Mouse (Mus musculus): ENCODE measurements at regions not wholly inside any gene's neighbourhood (a gene's known extent, or its start where the extent isn't known, plus 50 kb on each side); places are given as distances from the start of the nearest gene placed in this dataset.

- Histone ChIP-seq H3K4me2 (ENCODE audit: low read length) (no peak overlapping the region), H3K4me3 (replicated peaks; ENCODE audit: low read length) (no peak overlapping the region), H3K4me1 (replicated peaks; ENCODE audit: control insufficient read depth, insufficient read depth, low read length) (no peaks in the 10 kb centered on the region), H3K27ac (ENCODE audit: low read length) (no peak overlapping the region), H3K9ac (replicated peaks; ENCODE audit: low read depth, low read length) (no peak overlapping the region), H3K27me3 (replicated peaks; ENCODE audit: control insufficient read depth, insufficient read depth, low read length) (no peaks in the 10 kb centered on the region), H3K9me3 (ENCODE audit: control insufficient read depth, low read length) (no peaks in the 10 kb centered on the region), H3K36me3 (ENCODE audit: control insufficient read depth, insufficient read depth) (no peaks in the 10 kb centered on the region)
- ATAC-seq: no peak
- WGBS: 92% methylated on average over 6 of the region's 6 CpGs
Observed at GRCm38 (mm10) chr12:30510861-30511260, 73.4 kb upstream of the Tmem18 start.

GRCm38 (mm10) chr12:30483370-30483769, 100.9 kb upstream of the Tmem18 start:
- Histone ChIP-seq H3K27me3 (replicated peaks; ENCODE audit: control insufficient read depth, insufficient read depth, low read length) (no peaks in the 10 kb centered on the region), H3K9ac (replicated peaks; ENCODE audit: low read depth, low read length) (no peak overlapping the region), H3K9me3 (ENCODE audit: control insufficient read depth, low read length) (no peaks in the 10 kb centered on the region), H3K4me2 (ENCODE audit: low read length) (no peak overlapping the region), H3K4me1 (replicated peaks; ENCODE audit: control insufficient read depth, insufficient read depth, low read length) (peaks cover 2% of the 10 kb centered on the region; the same call in 1 of the 2 replicates), H3K36me3 (ENCODE audit: control insufficient read depth, insufficient read depth) (no peaks in the 10 kb centered on the region), H3K4me3 (replicated peaks; ENCODE audit: low read length) (no peak overlapping the region), H3K27ac (ENCODE audit: low read length) (no peak overlapping the region)
- WGBS: 41% methylated on average over 5 of the region's 5 CpGs
- ATAC-seq: peak; percentile 79

GRCm38 (mm10) chr12:30473473-30473815, 100.3 kb upstream of the Sntg2 start:
- 64% methylated on average over 4 of the region's 4 CpGs for WGBS
- H3K27ac ChIP-seq (ENCODE audit: low read length): no peak overlapping the region

GRCm38 (mm10) chr12:30472743-30473472, 99.7 kb upstream of the Sntg2 start:
- WGBS: 75% methylated on average over 10 of the region's 10 CpGs
- no peak overlapping the region for H3K4me3 ChIP-seq (replicated peaks; ENCODE audit: low read length)
- no peak overlapping the region for H3K4me2 ChIP-seq (ENCODE audit: low read length)
- H3K27me3 ChIP-seq (replicated peaks; ENCODE audit: control insufficient read depth, insufficient read depth, low read length): no peaks in the 10 kb centered on the region
- H3K36me3 ChIP-seq (ENCODE audit: control insufficient read depth, insufficient read depth): no peaks in the 10 kb centered on the region
- no peak overlapping the region for H3K27ac ChIP-seq (ENCODE audit: low read length)
- H3K4me1 ChIP-seq (replicated peaks; ENCODE audit: control insufficient read depth, insufficient read depth, low read length): no peaks in the 10 kb centered on the region
- ATAC-seq: no peak
- no peak overlapping the region for H3K9ac ChIP-seq (replicated peaks; ENCODE audit: low read depth, low read length)
- H3K9me3 ChIP-seq (ENCODE audit: control insufficient read depth, low read length): no peaks in the 10 kb centered on the region

More at GRCm38 (mm10) chr12:30473473-30473815, 100.3 kb upstream of the Sntg2 start:
- no peaks in the 10 kb centered on the region for H3K27me3 ChIP-seq (replicated peaks; ENCODE audit: control insufficient read depth, insufficient read depth, low read length)
- H3K4me3 ChIP-seq (replicated peaks; ENCODE audit: low read length): no peak overlapping the region
- H3K4me1 ChIP-seq (replicated peaks; ENCODE audit: control insufficient read depth, insufficient read depth, low read length): no peaks in the 10 kb centered on the region
- H3K9ac ChIP-seq (replicated peaks; ENCODE audit: low read depth, low read length): no peak overlapping the region
- ATAC-seq: no peak
- no peak overlapping the region for H3K4me2 ChIP-seq (ENCODE audit: low read length)
- no peaks in the 10 kb centered on the region for H3K9me3 ChIP-seq (ENCODE audit: control insufficient read depth, low read length)
- no peaks in the 10 kb centered on the region for H3K36me3 ChIP-seq (ENCODE audit: control insufficient read depth, insufficient read depth)

- Histone ChIP-seq H3K36me3 (ENCODE audit: control insufficient read depth, insufficient read depth) (no peaks in the 10 kb centered on the region), H3K4me2 (ENCODE audit: low read length) (no peak overlapping the region), H3K27ac (ENCODE audit: low read length) (no peak overlapping the region), H3K4me3 (replicated peaks; ENCODE audit: low read length) (no peak overlapping the region), H3K4me1 (replicated peaks; ENCODE audit: control insufficient read depth, insufficient read depth, low read length) (no peaks in the 10 kb centered on the region), H3K9ac (replicated peaks; ENCODE audit: low read depth, low read length) (no peak overlapping the region), H3K27me3 (replicated peaks; ENCODE audit: control insufficient read depth, insufficient read depth, low read length) (no peaks in the 10 kb centered on the region), H3K9me3 (ENCODE audit: control insufficient read depth, low read length) (no peaks in the 10 kb centered on the region)
- ATAC-seq: no peak
- WGBS: 76% methylated on average over 7 of the region's 7 CpGs
Observed at GRCm38 (mm10) chr12:30467186-30467585, 94.0 kb upstream of the Sntg2 start.

- Histone ChIP-seq H3K9me3 (ENCODE audit: control insufficient read depth, low read length) (no peaks in the 10 kb centered on the region), H3K4me2 (ENCODE audit: low read length) (no peak overlapping the region), H3K9ac (replicated peaks; ENCODE audit: low read depth, low read length) (no peak overlapping the region), H3K27me3 (replicated peaks; ENCODE audit: control insufficient read depth, insufficient read depth, low read length) (no peaks in the 10 kb centered on the region), H3K4me3 (replicated peaks; ENCODE audit: low read length) (no peak overlapping the region), H3K36me3 (ENCODE audit: control insufficient read depth, insufficient read depth) (no peaks in the 10 kb centered on the region), H3K27ac (ENCODE audit: low read length) (no peak overlapping the region), H3K4me1 (replicated peaks; ENCODE audit: control insufficient read depth, insufficient read depth, low read length) (no peaks in the 10 kb centered on the region)
- ATAC-seq: no peak
Observed at GRCm38 (mm10) chr12:30450614-30451013, 77.4 kb upstream of the Sntg2 start.

- Histone ChIP-seq H3K4me1 (replicated peaks; ENCODE audit: control insufficient read depth, insufficient read depth, low read length) (no peaks in the 10 kb centered on the region), H3K36me3 (ENCODE audit: control insufficient read depth, insufficient read depth) (no peaks in the 10 kb centered on the region), H3K27ac (ENCODE audit: low read length) (no peak overlapping the region), H3K4me3 (replicated peaks; ENCODE audit: low read length) (no peak overlapping the region), H3K4me2 (ENCODE audit: low read length) (no peak overlapping the region), H3K9me3 (ENCODE audit: control insufficient read depth, low read length) (no peaks in the 10 kb centered on the region), H3K9ac (replicated peaks; ENCODE audit: low read depth, low read length) (no peak overlapping the region), H3K27me3 (replicated peaks; ENCODE audit: control insufficient read depth, insufficient read depth, low read length) (no peaks in the 10 kb centered on the region)
- no peak for ATAC-seq
- 62% methylated on average over 8 of the region's 8 CpGs for WGBS
Observed at GRCm38 (mm10) chr12:30434892-30435291, 61.7 kb upstream of the Sntg2 start.

- H3K4me2 ChIP-seq (ENCODE audit: low read length): no peak overlapping the region
- no peak for ATAC-seq
- 91% methylated on average over 5 of the region's 5 CpGs for WGBS
- no peak overlapping the region for H3K9ac ChIP-seq (replicated peaks; ENCODE audit: low read depth, low read length)
- H3K36me3 ChIP-seq (ENCODE audit: control insufficient read depth, insufficient read depth): no peaks in the 10 kb centered on the region
- no peak overlapping the region for H3K4me3 ChIP-seq (replicated peaks; ENCODE audit: low read length)
- H3K9me3 ChIP-seq (ENCODE audit: control insufficient read depth, low read length): no peaks in the 10 kb centered on the region
- H3K4me1 ChIP-seq (replicated peaks; ENCODE audit: control insufficient read depth, insufficient read depth, low read length): no peaks in the 10 kb centered on the region
- no peak overlapping the region for H3K27ac ChIP-seq (ENCODE audit: low read length)
- no peaks in the 10 kb centered on the region for H3K27me3 ChIP-seq (replicated peaks; ENCODE audit: control insufficient read depth, insufficient read depth, low read length)
Observed at GRCm38 (mm10) chr12:30432861-30433260, 59.7 kb upstream of the Sntg2 start.

- WGBS: 85% methylated on average over 3 of the region's 3 CpGs
Observed at GRCm38 (mm10) chr12:30430641-30431040, 57.5 kb upstream of the Sntg2 start.

GRCm38 (mm10) chr12:30425301-30425700, 52.1 kb upstream of the Sntg2 start:
- WGBS: 77% methylated on average over 2 of the region's 2 CpGs
- no peak overlapping the region for H3K9ac ChIP-seq (replicated peaks; ENCODE audit: low read depth, low read length)
- H3K4me2 ChIP-seq (ENCODE audit: low read length): no peak overlapping the region
- no peaks in the 10 kb centered on the region for H3K9me3 ChIP-seq (ENCODE audit: control insufficient read depth, low read length)
- ATAC-seq: no peak
- H3K4me1 ChIP-seq (replicated peaks; ENCODE audit: control insufficient read depth, insufficient read depth, low read length): no peaks in the 10 kb centered on the region
- no peak overlapping the region for H3K4me3 ChIP-seq (replicated peaks; ENCODE audit: low read length)
- no peaks in the 10 kb centered on the region for H3K36me3 ChIP-seq (ENCODE audit: control insufficient read depth, insufficient read depth)
- H3K27me3 ChIP-seq (replicated peaks; ENCODE audit: control insufficient read depth, insufficient read depth, low read length): no peaks in the 10 kb centered on the region
- no peak overlapping the region for H3K27ac ChIP-seq (ENCODE audit: low read length)

More at GRCm38 (mm10) chr12:30430641-30431040, 57.5 kb upstream of the Sntg2 start:
- no peak overlapping the region for H3K4me2 ChIP-seq (ENCODE audit: low read length)
- no peak overlapping the region for H3K4me3 ChIP-seq (replicated peaks; ENCODE audit: low read length)
- H3K27me3 ChIP-seq (replicated peaks; ENCODE audit: control insufficient read depth, insufficient read depth, low read length): no peaks in the 10 kb centered on the region
- ATAC-seq: no peak
- H3K9ac ChIP-seq (replicated peaks; ENCODE audit: low read depth, low read length): no peak overlapping the region
- H3K27ac ChIP-seq (ENCODE audit: low read length): no peak overlapping the region
- H3K9me3 ChIP-seq (ENCODE audit: control insufficient read depth, low read length): no peaks in the 10 kb centered on the region
- no peaks in the 10 kb centered on the region for H3K36me3 ChIP-seq (ENCODE audit: control insufficient read depth, insufficient read depth)
- H3K4me1 ChIP-seq (replicated peaks; ENCODE audit: control insufficient read depth, insufficient read depth, low read length): no peaks in the 10 kb centered on the region

Measured in forebrain, embryonic 16.5 days (tissue).